Mouse (Mus musculus) midbrain, embryonic 14.5 days (tissue): ENCODE results near the gene Mfsd8. TPM values are rescaled to one million over a fixed set of nuclear protein-coding genes. Genes with fewer than 3 reads are reported as not detected.

Experiments used
- ATAC-seq: fragments of 200-750 bp; cut with Nextera tagmentation; 2 replicates; pipeline ENCODE4 v1.8.0; 2017; ENCODE audit warnings: moderate number of reproducible peaks, moderate library complexity; ENCODE audit not compliant: low FRiP score, low TSS enrichment
- DNase-seq: peaks from one replicate; pipeline ENCODE4 v3.0.0-alpha.2; 2015
- H3K27ac ChIP-seq: fragments of 300-500 bp; sonication (generic); replicated peaks from 2 replicates; pipeline ENCODE4 v1.5.1; 2014; ENCODE audit warnings: mild to moderate bottlenecking, low read depth, low read length, moderate library complexity
- H3K27me3 ChIP-seq: fragments of 300-500 bp; sonication (generic); 2 replicates; pipeline ENCODE4 v1.6.1; 2014; ENCODE audit warnings: low read length, control low read depth, mixed read lengths; ENCODE audit not compliant: control insufficient read depth, insufficient read depth
- H3K36me3 ChIP-seq: fragments of 300-500 bp; sonication (generic); 2 replicates; pipeline ENCODE4 v1.6.1; 2014; ENCODE audit warnings: low read length, control low read depth; ENCODE audit not compliant: control insufficient read depth, insufficient read depth
- H3K4me1 ChIP-seq: fragments of 300-500 bp; sonication (generic); 2 replicates; pipeline ENCODE4 v1.6.1; 2014; ENCODE audit warnings: mild to moderate bottlenecking, antibody characterized with exemption, low read length, control low read depth; ENCODE audit not compliant: control insufficient read depth, insufficient read depth
- H3K4me2 ChIP-seq: fragments of 300-500 bp; sonication (generic); 2 replicates; pipeline ENCODE4 v1.6.1; 2014; ENCODE audit warnings: mild to moderate bottlenecking, low read length, moderate library complexity
- H3K4me3 ChIP-seq: fragments of 300-500 bp; sonication (generic); replicated peaks from 2 replicates; pipeline ENCODE4 v1.5.1; 2014; ENCODE audit warnings: low read depth, low read length
- H3K9ac ChIP-seq: fragments of 300-500 bp; sonication (generic); replicated peaks from 2 replicates; pipeline ENCODE4 v1.6.1; 2014; ENCODE audit warnings: mild to moderate bottlenecking, low read length, moderate library complexity
- H3K9me3 ChIP-seq: fragments of 300-500 bp; sonication (generic); 2 replicates; pipeline ENCODE4 v1.6.1; 2016; ENCODE audit warnings: low read length, control low read depth, mixed read lengths; ENCODE audit not compliant: control insufficient read depth
- WGBS: fragments of 180-500 bp; shearing (Covaris S2); extraction: QIAGEN DNeasy Blood & Tissue Kit; methylation state at CpG from one replicate; pipeline ENCODE4 v1.1.7; 2014; 5-methylcytosine and 5-hydroxymethylcytosine counted together
- polyA plus RNA-seq: library from polyadenylated mRNA; unstranded; fragments of >200 nt; fragmentation: Nextera tagmentation; extraction: Ambion mirVana; gene quantifications from 2 replicates; pipeline ENCODE4 v1.2.1, GENCODE M21; 2014

Gene Mfsd8
- polyA plus RNA-seq, 1 experiment from 2014 or later = 12.8 TPM

GRCm38 (mm10) chr3:40809894-40810293 lies 36.8 kb downstream of the Mfsd8 start:
- DNase-seq = no peak
- no peak for ATAC-seq
- no peaks in the 10 kb centered on the region for H3K27me3 ChIP-seq
- H3K4me2 ChIP-seq = no peak overlapping the region
- no peaks in the 10 kb centered on the region for H3K9me3 ChIP-seq
- peaks cover 51% of the 10 kb centered on the region for H3K36me3 ChIP-seq
- H3K27ac ChIP-seq = no peak overlapping the region
- H3K4me1 ChIP-seq = no peaks in the 10 kb centered on the region
- WGBS = 58% methylated on average over 2 of the region's 2 CpGs
- no peak overlapping the region for H3K4me3 ChIP-seq
- no peak overlapping the region for H3K9ac ChIP-seq

GRCm38 (mm10) chr3:40808686-40809085 lies 38.0 kb downstream of the Mfsd8 start:
- no peak overlapping the region for H3K4me2 ChIP-seq
- no peak overlapping the region for H3K27ac ChIP-seq
- no peak for ATAC-seq
- H3K4me3 ChIP-seq = no peak overlapping the region
- H3K9me3 ChIP-seq = no peaks in the 10 kb centered on the region
- no peak overlapping the region for H3K9ac ChIP-seq
- H3K36me3 ChIP-seq = peaks cover 46% of the 10 kb centered on the region
- H3K4me1 ChIP-seq = no peaks in the 10 kb centered on the region
- DNase-seq = no peak
- 95% methylated on average over 10 of the region's 10 CpGs for WGBS
- H3K27me3 ChIP-seq = no peaks in the 10 kb centered on the region

- H3K27ac ChIP-seq = no peak overlapping the region
- H3K27me3 ChIP-seq = no peaks in the 10 kb centered on the region
- 79% methylated on average over 2 of the region's 2 CpGs for WGBS
- ATAC-seq (no peak), DNase-seq (no peak)
- H3K4me2 ChIP-seq = no peak overlapping the region
- H3K9ac ChIP-seq = no peak overlapping the region
- no peaks in the 10 kb centered on the region for H3K4me1 ChIP-seq
- peaks cover 34% of the 10 kb centered on the region for H3K36me3 ChIP-seq
- H3K9me3 ChIP-seq = no peaks in the 10 kb centered on the region
- H3K4me3 ChIP-seq = no peak overlapping the region
Measured at GRCm38 (mm10) chr3:40806871-40807270, 39.8 kb downstream of the Mfsd8 start.

- Histone ChIP-seq H3K27ac (peak overlapping the region; percentile 26; the same call in 1 of the 2 replicates), H3K36me3 (0 out of 2 replicates have a peak, but pooled peaks cover 5% of the 10 kb centered on the region), H3K9me3 (no peaks in the 10 kb centered on the region), H3K4me1 (no peaks in the 10 kb centered on the region; the same call in 1 of the 2 replicates), H3K27me3 (no peaks in the 10 kb centered on the region), H3K4me2 (peak overlapping the region; percentile 97), H3K9ac (peak overlapping the region; percentile 72), H3K4me3 (peak overlapping the region; percentile 96)
- DNase-seq = no peak
- peak; percentile 70 for ATAC-seq
- under 1% methylated on average over 37 of the region's 37 CpGs for WGBS
Measured at GRCm38 (mm10) chr3:40800373-40800823, 46.3 kb downstream of the Mfsd8 start.

GRCm38 (mm10) chr3:40799530-40800372 lies 46.9 kb downstream of the Mfsd8 start, which contains the start of gene Plk4:
Plk4 (plus strand) TSS chr3:40800019.
- H3K9ac ChIP-seq = peak within 1 kb of the TSS; percentile 72
- H3K9me3 ChIP-seq = no peaks in the 10 kb centered on the region
- no peaks in the 10 kb centered on the region for H3K36me3 ChIP-seq
- H3K4me2 ChIP-seq = peak within 1 kb of the TSS; percentile 97
- WGBS = 2% methylated on average over 66 of the region's 66 CpGs
- DNase-seq (peak; percentile 99), ATAC-seq (peak; percentile 95)
- H3K4me3 ChIP-seq = peak within 1 kb of the TSS; percentile 96
- H3K4me1 ChIP-seq = no peaks in the 10 kb centered on the region; the same call in 1 of the 2 replicates
- H3K27ac ChIP-seq = peak within 1 kb of the TSS; percentile 26; the same call in 1 of the 2 replicates
- H3K27me3 ChIP-seq = no peaks in the 10 kb centered on the region

- no peak; the same call in 1 of the 2 replicates for ATAC-seq
- Histone ChIP-seq H3K27me3 (no peaks in the 10 kb centered on the region), H3K4me2 (no peak overlapping the region), H3K9me3 (no peaks in the 10 kb centered on the region), H3K36me3 (no peaks in the 10 kb centered on the region), H3K27ac (no peak overlapping the region), H3K4me1 (no peaks in the 10 kb centered on the region; the same call in 1 of the 2 replicates), H3K9ac (no peak overlapping the region), H3K4me3 (no peak overlapping the region)
- WGBS = 34% methylated on average over 7 of the region's 7 CpGs
- peak; percentile 70 for DNase-seq
Measured at GRCm38 (mm10) chr3:40798500-40798899, 48.2 kb downstream of the Mfsd8 start.

- H3K27ac ChIP-seq = no peak overlapping the region
- no peaks in the 10 kb centered on the region for H3K27me3 ChIP-seq
- no peaks in the 10 kb centered on the region; the same call in 1 of the 2 replicates for H3K4me1 ChIP-seq
- H3K36me3 ChIP-seq = no peaks in the 10 kb centered on the region
- no peak overlapping the region for H3K4me2 ChIP-seq
- DNase-seq (no peak), ATAC-seq (no peak)
- no peak overlapping the region for H3K4me3 ChIP-seq
- WGBS = 85% methylated on average over 1 of the region's 1 CpGs
- no peaks in the 10 kb centered on the region for H3K9me3 ChIP-seq
- H3K9ac ChIP-seq = no peak overlapping the region
Measured at GRCm38 (mm10) chr3:40798054-40798453, 48.6 kb downstream of the Mfsd8 start.

GRCm38 (mm10) chr3:40793783-40794182 lies 52.9 kb downstream of the Mfsd8 start:
- DNase-seq (no peak), ATAC-seq (no peak)
- 98% methylated on average over 2 of the region's 2 CpGs for WGBS
- Histone ChIP-seq H3K4me2 (no peak overlapping the region), H3K9me3 (no peaks in the 10 kb centered on the region), H3K4me3 (no peak overlapping the region), H3K36me3 (peaks cover 21% of the 10 kb centered on the region), H3K27ac (no peak overlapping the region), H3K27me3 (no peaks in the 10 kb centered on the region), H3K9ac (no peak overlapping the region), H3K4me1 (no peaks in the 10 kb centered on the region)
